Mouse (Mus musculus) megakaryocyte, adult 5-6 weeks (primary cell): Measurements from ENCODE around the gene Otog. TPM values are rescaled to one million over a fixed set of nuclear protein-coding genes. Genes with fewer than 3 reads are reported as not detected.

Experiments
- ATAC-seq: 2 replicates; pipeline ENCODE4 v1.8.0; 2016; ENCODE audit warnings: mild to moderate bottlenecking, inconsistent platforms; ENCODE audit not compliant: poor library complexity, severe bottlenecking
- total RNA-seq, 2 experiments: library from RNA; stranded (forward) in 1 of 2; stranded (reverse) in 1 of 2; fragments of 153-499, 151-499 nt in 1 of 2; fragments of 221-1000, 200-1000 nt in 1 of 2; gene quantifications; 2 replicates each; pipeline versions ENCODE4 v1.2.3 to v1.2.4; 2015 to 2017

Otog gene
- total RNA-seq (2015), result not detected in 2 replicates
- not detected in 2 replicates for total RNA-seq (2017)

DNA sequence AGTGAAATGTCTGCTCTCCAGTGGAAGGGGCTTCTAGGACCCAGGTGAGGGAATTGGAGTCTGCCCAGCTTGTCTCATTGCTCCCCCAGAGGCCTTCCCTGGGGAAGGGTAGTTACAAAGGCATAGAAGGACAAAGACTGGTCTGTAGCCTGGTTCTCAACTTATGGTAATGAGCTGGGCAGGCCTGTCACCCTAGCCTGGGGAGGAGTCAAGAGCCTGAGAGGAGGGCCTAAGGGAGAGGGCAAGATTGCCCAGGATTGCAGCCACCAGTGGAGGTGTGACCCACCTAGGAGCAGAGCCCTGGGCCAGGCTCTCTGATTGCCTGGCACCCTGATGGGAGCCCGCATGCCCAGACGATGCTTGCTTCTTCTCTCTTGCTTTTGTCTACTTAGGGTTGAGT lies at the start of gene Otog:
Gene Otog, plus strand, starts transcription at position 292 of the 400 bp plus-strand sequence.
- no peak for ATAC-seq

DNA sequence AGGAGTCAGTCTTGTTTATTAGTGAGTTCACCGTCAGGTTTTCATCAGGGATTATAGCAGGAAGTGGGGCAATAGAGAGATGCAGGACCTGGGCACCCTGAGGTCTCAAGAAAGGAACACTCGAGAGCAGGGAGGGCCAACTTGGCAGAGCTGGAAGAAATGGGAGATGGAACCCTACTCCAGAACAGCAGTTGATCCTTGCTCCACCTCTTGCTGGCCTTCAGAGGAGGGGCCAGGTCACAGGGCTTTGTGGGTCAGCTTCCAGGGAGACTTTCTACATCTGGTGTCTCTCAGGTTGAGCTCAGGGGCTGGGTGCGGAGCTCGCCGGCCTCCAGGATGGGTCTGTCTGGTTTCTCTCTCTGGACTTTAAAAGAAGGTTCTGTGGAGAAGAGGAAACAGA lies 45.4 kb upstream of the Otog start:
- no peak for ATAC-seq

DNA sequence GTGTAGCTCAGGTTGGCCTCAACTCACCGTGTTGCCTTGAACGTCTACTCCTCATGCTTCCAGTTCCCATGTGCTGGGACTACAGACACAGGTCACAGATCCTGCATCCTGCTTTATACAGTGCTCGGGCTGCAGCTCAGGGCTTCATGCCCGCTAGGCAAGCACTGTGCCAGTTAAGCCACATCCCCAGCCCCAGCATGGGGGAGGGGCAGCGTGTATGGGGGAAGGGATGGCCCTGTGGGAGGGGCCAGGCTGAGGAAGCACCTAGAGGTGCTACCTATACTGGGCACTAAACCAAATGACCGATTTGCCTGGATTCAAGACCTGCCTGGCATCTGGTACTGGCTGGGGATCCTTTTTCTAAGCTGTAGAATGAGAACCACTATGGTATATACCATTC lies 40.8 kb upstream of the Otog start:
- peak; percentile 52 for ATAC-seq

GRCm38 (mm10) chr7:46201649-46202048 lies 39.1 kb upstream of the Otog start:
- ATAC-seq, result no peak

- ATAC-seq, result peak; percentile 54
Measured at GRCm38 (mm10) chr7:46204046-46204471, 36.7 kb upstream of the Otog start.

- ATAC-seq, result no peak
Measured at GRCm38 (mm10) chr7:46204775-46205174, 36.0 kb upstream of the Otog start.

DNA sequence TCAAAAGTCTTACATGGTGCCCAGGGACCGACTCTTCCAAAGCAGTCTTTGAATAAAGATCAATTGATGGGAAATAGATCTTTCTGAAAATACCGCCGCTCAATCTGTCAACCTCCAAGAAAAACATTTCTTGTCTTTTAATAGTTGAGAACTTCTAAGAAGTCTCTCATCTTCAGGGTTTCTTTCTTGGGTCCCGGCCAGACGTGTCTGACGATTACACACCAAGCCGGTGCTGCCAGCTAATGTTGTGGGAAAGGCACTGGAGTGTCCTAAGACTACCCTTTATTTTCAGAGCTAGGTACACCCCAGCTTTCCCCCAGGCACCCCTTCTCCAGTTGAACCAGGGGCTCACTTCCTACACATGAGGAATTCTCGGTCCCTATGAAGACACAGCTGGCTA lies 32.7 kb upstream of the Otog start:
- no peak for ATAC-seq

DNA sequence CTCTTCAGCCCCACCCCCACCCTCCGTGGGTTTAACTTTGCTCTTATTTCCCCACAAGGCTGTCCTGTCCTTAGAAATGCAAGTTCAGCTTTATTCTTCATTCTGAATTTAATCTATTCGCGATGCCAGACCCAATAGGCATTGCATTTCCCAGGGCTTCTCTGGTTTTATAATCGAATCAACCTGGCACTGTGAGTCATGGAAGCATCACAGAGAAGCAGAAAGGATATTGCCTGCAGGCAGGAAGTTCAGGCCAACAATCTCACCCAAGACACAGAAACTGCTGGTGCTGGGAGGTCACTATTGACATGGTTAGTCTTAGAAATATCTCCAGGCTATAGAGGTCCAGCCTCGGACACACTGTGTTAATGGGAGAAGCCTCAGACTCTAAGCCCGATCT lies 30.5 kb upstream of the Otog start:
- ATAC-seq, result no peak

DNA sequence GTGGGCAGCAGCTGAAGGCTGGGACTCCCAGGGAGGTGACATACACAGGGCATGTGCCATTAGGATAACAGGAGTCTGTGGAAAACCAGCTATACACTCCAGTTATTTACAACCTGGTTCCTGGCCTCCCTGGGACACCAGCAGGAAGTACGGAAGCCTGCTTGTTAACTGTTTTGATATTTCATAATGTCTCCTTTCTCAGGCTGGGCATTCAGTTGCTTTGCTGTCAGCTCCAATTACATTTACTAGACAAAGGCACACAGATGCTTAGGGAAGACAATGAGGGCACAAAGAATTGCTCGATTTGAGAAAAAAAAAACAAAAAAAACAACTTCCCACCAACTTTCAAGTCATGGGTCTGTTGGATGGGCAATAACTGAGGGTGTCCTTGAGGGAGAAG lies 24.3 kb upstream of the Otog start:
- ATAC-seq, result no peak

DNA sequence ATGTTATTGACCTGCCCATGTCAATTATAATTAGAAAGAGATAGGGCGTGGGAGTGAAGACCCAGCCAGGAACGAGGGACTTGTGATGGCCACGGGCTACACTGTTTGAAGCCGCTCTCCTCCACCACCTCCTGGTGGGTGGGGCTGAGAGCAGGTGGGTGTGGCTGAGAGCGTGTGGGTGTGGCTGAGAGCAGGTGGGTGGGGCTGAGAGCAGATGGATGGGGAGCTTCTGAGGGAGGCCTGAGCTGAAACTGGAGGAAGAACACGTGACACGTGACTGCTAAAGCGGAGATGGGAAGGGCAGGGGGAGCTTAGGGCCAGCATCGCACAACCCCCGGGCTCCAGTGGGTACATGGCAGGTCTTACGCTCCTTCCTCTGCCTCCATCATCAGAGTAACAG lies 22.4 kb upstream of the Otog start:
- no peak for ATAC-seq

- ATAC-seq, result no peak
Measured at GRCm38 (mm10) chr7:46220591-46221129, 20.1 kb upstream of the Otog start.

- no peak; the same call in 1 of the 2 replicates for ATAC-seq
Measured at GRCm38 (mm10) chr7:46226253-46226652, 14.5 kb upstream of the Otog start.

- no peak for ATAC-seq
Measured at GRCm38 (mm10) chr7:46226936-46227335, 13.9 kb upstream of the Otog start.

DNA sequence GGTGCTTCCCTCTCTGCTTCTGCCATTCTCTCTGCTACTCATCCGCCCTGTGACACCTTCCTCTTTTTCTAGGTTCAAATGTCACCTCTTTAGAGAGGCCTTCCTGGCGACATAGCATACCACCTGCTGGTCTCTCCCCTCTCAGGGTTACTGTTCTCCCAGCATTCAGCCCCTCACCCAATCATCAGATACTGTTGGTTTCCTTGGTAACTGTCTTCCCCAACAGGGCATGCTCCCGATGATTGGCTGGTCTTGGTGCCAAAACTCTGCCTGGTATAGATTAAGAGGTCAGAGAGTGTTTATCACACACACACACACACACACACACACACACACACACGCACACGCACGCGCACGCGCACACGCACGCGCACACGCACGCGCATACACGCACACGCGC lies 4.8 kb upstream of the Otog start:
- ATAC-seq, result no peak

DNA sequence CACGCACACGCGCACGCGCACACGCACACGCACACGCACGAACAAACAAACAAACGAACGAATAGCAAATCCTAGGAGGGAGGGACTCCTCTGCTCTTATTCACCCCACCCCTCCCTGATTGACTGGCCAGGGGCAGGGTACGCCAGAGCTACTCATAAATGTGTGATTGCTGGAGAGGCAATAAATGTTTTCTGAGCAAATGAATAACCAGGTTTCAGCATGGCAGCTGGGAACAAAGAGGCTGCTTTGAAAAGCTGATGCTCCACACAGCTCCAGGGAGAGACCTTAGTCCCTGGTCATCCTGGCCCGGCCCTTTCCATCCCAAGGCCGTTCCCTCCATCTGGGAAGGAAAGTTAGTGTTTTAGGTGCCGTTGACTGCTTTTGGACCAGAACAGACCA lies 4.4 kb upstream of the Otog start:
- ATAC-seq, result no peak

- no peak for ATAC-seq
Measured at GRCm38 (mm10) chr7:46237192-46237591, 3.6 kb upstream of the Otog start.

- ATAC-seq, result no peak
Measured at GRCm38 (mm10) chr7:46238346-46238745, 2.4 kb upstream of the Otog start, which contains the start of gene Ush1c. Ush1c (minus strand) TSS chr7:46238503.

DNA sequence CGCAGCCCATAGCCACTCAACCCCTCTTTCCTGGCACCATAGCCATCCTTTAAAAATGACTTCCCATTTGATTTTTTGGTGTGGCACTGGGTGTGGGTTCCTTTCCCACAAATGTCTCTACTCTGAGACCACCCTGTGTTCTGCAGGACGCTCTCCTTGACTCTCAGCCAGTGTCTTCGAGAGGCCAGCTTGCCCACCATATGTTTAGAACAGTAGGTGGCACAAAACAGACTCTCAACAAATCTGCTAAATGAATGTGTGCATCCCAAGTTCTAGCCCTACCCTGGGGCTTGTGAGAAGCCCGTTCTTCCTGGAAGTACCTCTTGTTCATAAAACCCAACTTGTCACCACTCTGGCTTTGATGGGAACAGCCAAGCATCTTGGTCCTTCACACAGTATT lies 696 bp upstream of the Otog start:
- no peak for ATAC-seq

- no peak for ATAC-seq
Measured at GRCm38 (mm10) chr7:46246876-46247275, 6.1 kb downstream of the Otog start.

GRCm38 (mm10) chr7:46247606-46248005 lies 6.8 kb downstream of the Otog start:
- ATAC-seq, result no peak

- no peak for ATAC-seq
Measured at GRCm38 (mm10) chr7:46251841-46252240, 11.1 kb downstream of the Otog start.

DNA sequence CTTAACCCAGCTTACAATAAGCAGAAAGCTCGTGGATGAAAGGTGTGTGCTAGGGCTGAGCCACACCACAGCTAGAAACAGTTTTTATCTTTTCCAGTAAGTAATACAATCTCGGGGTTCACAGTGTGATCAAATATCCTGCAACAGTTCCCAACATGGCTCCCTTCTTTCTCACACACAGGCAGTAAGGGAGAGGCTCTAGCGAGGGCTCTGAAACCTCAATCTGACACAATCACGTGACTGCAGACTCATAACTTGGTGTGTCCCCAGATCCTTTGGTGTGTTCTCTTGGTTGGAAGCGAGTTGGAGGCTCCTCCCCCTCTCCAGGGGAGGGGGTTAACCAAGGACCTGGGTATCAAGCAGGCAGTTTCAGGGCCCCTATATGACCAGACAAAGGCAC lies 35.4 kb downstream of the Otog start:
- no peak for ATAC-seq

DNA sequence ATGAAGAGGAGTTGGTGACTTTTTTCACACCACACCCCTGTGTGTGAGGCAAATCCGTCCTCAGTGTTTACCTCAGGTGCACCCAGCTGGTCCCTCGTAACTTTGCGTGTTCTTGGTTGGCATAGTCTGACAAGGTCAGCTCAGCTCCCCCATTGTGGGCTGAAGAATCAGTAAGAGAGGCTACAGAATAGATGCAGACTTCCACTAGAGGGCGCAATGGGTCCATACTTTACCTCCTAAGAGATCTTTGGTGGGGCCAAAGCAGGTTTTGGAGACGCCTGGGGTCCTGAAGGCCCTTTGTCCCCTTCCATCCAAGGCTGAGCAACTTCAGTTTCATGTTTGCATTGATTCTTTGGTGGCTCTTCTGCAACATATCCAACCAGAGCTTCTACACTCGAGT lies 39.2 kb downstream of the Otog start:
- no peak for ATAC-seq
